Mouse (Mus musculus) heart, embryonic 13.5 days (tissue): ENCODE results near the gene 6430628N08Rik. TPM values are rescaled to one million over a fixed set of nuclear protein-coding genes. Genes with fewer than 3 reads are reported as not detected.
A peak's percentile ranks its signal among the peaks of the same experiment; 100 is the strongest.

Experiments
- ATAC-seq: fragments of 200-750 bp; cut with Nextera tagmentation; 2 replicates; pipeline ENCODE4 v1.8.0; 2017; ENCODE audit warnings: moderate TSS enrichment; ENCODE audit not compliant: insufficient number of reproducible peaks, low FRiP score, low TSS enrichment; ENCODE audit errors: extremely low read depth
- H3K27ac ChIP-seq: fragments of 300-500 bp; sonication (generic); replicated peaks from 2 replicates; pipeline ENCODE4 v1.5.1; 2015; ENCODE audit warnings: moderate library complexity, mild to moderate bottlenecking, inconsistent platforms
- H3K27me3 ChIP-seq: fragments of 300-500 bp; sonication (generic); replicated peaks from 2 replicates; pipeline ENCODE4 v1.6.1; 2015; ENCODE audit warnings: mild to moderate bottlenecking, inconsistent platforms
- H3K36me3 ChIP-seq: fragments of 300-500 bp; sonication (generic); 2 replicates; pipeline ENCODE4 v1.6.1; 2015; ENCODE audit warnings: mild to moderate bottlenecking, inconsistent platforms
- H3K4me1 ChIP-seq: fragments of 300-500 bp; sonication (generic); 2 replicates; pipeline ENCODE4 v1.6.1; 2015; ENCODE audit warnings: inconsistent platforms
- H3K4me2 ChIP-seq: fragments of 300-500 bp; sonication (generic); 2 replicates; pipeline ENCODE4 v1.6.1; 2015; ENCODE audit warnings: inconsistent platforms, mild to moderate bottlenecking, moderate library complexity
- H3K4me3 ChIP-seq: fragments of 300-500 bp; sonication (generic); 2 replicates; pipeline ENCODE4 v1.5.1; 2015; ENCODE audit warnings: moderate library complexity, mild to moderate bottlenecking, inconsistent platforms
- H3K9ac ChIP-seq: fragments of 300-500 bp; sonication (generic); 2 replicates; pipeline ENCODE4 v1.6.1; 2015; ENCODE audit warnings: inconsistent platforms, mild to moderate bottlenecking, moderate library complexity
- H3K9me3 ChIP-seq: fragments of 300-500 bp; sonication (generic); 2 replicates; pipeline ENCODE4 v1.6.1; 2016; ENCODE audit warnings: inconsistent platforms
- WGBS: fragments of 180-500 bp; shearing (Covaris S2); methylation state at CpG from one replicate; pipeline ENCODE4 v1.1.7; 2015; ENCODE audit warnings: mixed read lengths; 5-methylcytosine and 5-hydroxymethylcytosine counted together
- polyA plus RNA-seq: library from polyadenylated mRNA; unstranded; fragments of >200 nt; fragmentation: Nextera tagmentation; extraction: Ambion mirVana; gene quantifications from 2 replicates; pipeline ENCODE4 v1.2.1, GENCODE M21; 2015

Gene 6430628N08Rik
- polyA plus RNA-seq, 1 experiment from 2014 or later: not detected

GRCm38 (mm10) chr4:115886875-115887274 is 3.6 kb upstream of the 6430628N08Rik start:
- Histone ChIP-seq H3K9me3 (no peaks in the 10 kb centered on the region), H3K4me3 (no peak overlapping the region), H3K9ac (no peak overlapping the region), H3K4me2 (no peak overlapping the region), H3K36me3 (no peaks in the 10 kb centered on the region), H3K4me1 (peaks cover 12% of the 10 kb centered on the region), H3K27me3 (peaks cover 67% of the 10 kb centered on the region), H3K27ac (no peak overlapping the region)
- ATAC-seq: no peak
- 42% methylated on average over 1 of the region's 1 CpGs for WGBS

GRCm38 (mm10) chr4:115890066-115890465 is 399 bp upstream of the 6430628N08Rik start:
- H3K4me1 ChIP-seq: peaks cover 12% of the 10 kb centered on the region
- H3K27ac ChIP-seq: no peak overlapping the region
- peak overlapping the region; percentile 74 for H3K4me2 ChIP-seq
- H3K9me3 ChIP-seq: no peaks in the 10 kb centered on the region
- ATAC-seq: no peak
- H3K4me3 ChIP-seq: peak overlapping the region; percentile 42
- peaks cover 79% of the 10 kb centered on the region for H3K27me3 ChIP-seq
- H3K9ac ChIP-seq: peak overlapping the region; percentile 47; the same call in 1 of the 2 replicates
- no peaks in the 10 kb centered on the region for H3K36me3 ChIP-seq
- 12% methylated on average over 6 of the region's 6 CpGs for WGBS

GRCm38 (mm10) chr4:115894281-115894680 is 3.8 kb downstream of the 6430628N08Rik start:
- no peak overlapping the region for H3K4me2 ChIP-seq
- peaks cover 88% of the 10 kb centered on the region for H3K27me3 ChIP-seq
- H3K9ac ChIP-seq: no peak overlapping the region
- H3K4me1 ChIP-seq: peaks cover 20% of the 10 kb centered on the region
- no peak overlapping the region for H3K27ac ChIP-seq
- no peak for ATAC-seq
- WGBS: 21% methylated on average over 3 of the region's 3 CpGs
- no peaks in the 10 kb centered on the region for H3K9me3 ChIP-seq
- H3K36me3 ChIP-seq: no peaks in the 10 kb centered on the region
- H3K4me3 ChIP-seq: no peak overlapping the region

GRCm38 (mm10) chr4:115897901-115898631 is 7.6 kb downstream of the 6430628N08Rik start:
- H3K4me2 ChIP-seq: peak overlapping the region; percentile 80
- no peaks in the 10 kb centered on the region for H3K36me3 ChIP-seq
- H3K27ac ChIP-seq: no peak overlapping the region
- ATAC-seq: no peak
- H3K4me3 ChIP-seq: peak overlapping the region; percentile 52
- 1% methylated on average over 53 of the region's 56 CpGs for WGBS
- peak overlapping the region; percentile 72 for H3K9ac ChIP-seq
- no peaks in the 10 kb centered on the region for H3K9me3 ChIP-seq
- peaks cover 88% of the 10 kb centered on the region for H3K27me3 ChIP-seq
- peaks cover 8% of the 10 kb centered on the region for H3K4me1 ChIP-seq

GRCm38 (mm10) chr4:115902816-115903215 is 12.4 kb downstream of the 6430628N08Rik start:
- H3K27ac ChIP-seq: no peak overlapping the region
- peaks cover 6% of the 10 kb centered on the region for H3K4me1 ChIP-seq
- H3K9me3 ChIP-seq: no peaks in the 10 kb centered on the region
- no peak overlapping the region for H3K4me3 ChIP-seq
- H3K9ac ChIP-seq: no peak overlapping the region
- no peak for ATAC-seq
- 17% methylated on average over 5 of the region's 5 CpGs for WGBS
- no peaks in the 10 kb centered on the region for H3K36me3 ChIP-seq
- H3K4me2 ChIP-seq: no peak overlapping the region
- peaks cover 96% of the 10 kb centered on the region for H3K27me3 ChIP-seq

GRCm38 (mm10) chr4:115904375-115904774 is 13.9 kb downstream of the 6430628N08Rik start:
- Histone ChIP-seq H3K4me2 (no peak overlapping the region), H3K4me1 (peaks cover 10% of the 10 kb centered on the region), H3K27ac (no peak overlapping the region), H3K9me3 (no peaks in the 10 kb centered on the region), H3K36me3 (no peaks in the 10 kb centered on the region), H3K9ac (no peak overlapping the region), H3K4me3 (no peak overlapping the region), H3K27me3 (peaks cover 96% of the 10 kb centered on the region)
- 16% methylated on average over 12 of the region's 12 CpGs for WGBS
- no peak for ATAC-seq

- Histone ChIP-seq H3K27me3 (peaks cover 92% of the 10 kb centered on the region), H3K36me3 (no peaks in the 10 kb centered on the region), H3K9ac (no peak overlapping the region), H3K4me2 (no peak overlapping the region), H3K4me3 (no peak overlapping the region), H3K9me3 (no peaks in the 10 kb centered on the region), H3K4me1 (peaks cover 10% of the 10 kb centered on the region), H3K27ac (no peak overlapping the region)
- 13% methylated on average over 7 of the region's 7 CpGs for WGBS
- no peak for ATAC-seq
These were observed 15.2 kb downstream of the 6430628N08Rik start for GRCm38 (mm10) chr4:115905701-115906100.

GRCm38 (mm10) chr4:115906791-115907190 is 16.3 kb downstream of the 6430628N08Rik start:
- Histone ChIP-seq H3K9ac (no peak overlapping the region), H3K27me3 (peaks cover 91% of the 10 kb centered on the region), H3K4me1 (peaks cover 10% of the 10 kb centered on the region), H3K27ac (no peak overlapping the region), H3K36me3 (no peaks in the 10 kb centered on the region), H3K9me3 (no peaks in the 10 kb centered on the region), H3K4me3 (no peak overlapping the region), H3K4me2 (no peak overlapping the region)
- ATAC-seq: no peak
- WGBS: 76% methylated on average over 3 of the region's 3 CpGs

- Histone ChIP-seq H3K9me3 (no peaks in the 10 kb centered on the region), H3K4me3 (no peak overlapping the region), H3K4me1 (peaks cover 10% of the 10 kb centered on the region), H3K36me3 (no peaks in the 10 kb centered on the region), H3K27me3 (peaks cover 93% of the 10 kb centered on the region), H3K27ac (0 out of 2 replicates have a peak overlapping the region, but pooled peaks have one; percentile 45), H3K9ac (no peak overlapping the region), H3K4me2 (no peak overlapping the region)
- no peak for ATAC-seq
- 29% methylated on average over 1 of the region's 1 CpGs for WGBS
These were observed 17.5 kb downstream of the 6430628N08Rik start for GRCm38 (mm10) chr4:115907994-115908393.

GRCm38 (mm10) chr4:115908641-115909040 is 18.2 kb downstream of the 6430628N08Rik start:
- H3K27me3 ChIP-seq: peaks cover 93% of the 10 kb centered on the region
- no peak overlapping the region for H3K9ac ChIP-seq
- H3K4me1 ChIP-seq: peaks cover 10% of the 10 kb centered on the region
- ATAC-seq: no peak
- 0 out of 2 replicates have a peak overlapping the region, but pooled peaks have one; percentile 45 for H3K27ac ChIP-seq
- H3K36me3 ChIP-seq: no peaks in the 10 kb centered on the region
- WGBS: 13% methylated on average over 7 of the region's 7 CpGs
- no peak overlapping the region for H3K4me2 ChIP-seq
- H3K4me3 ChIP-seq: no peak overlapping the region
- no peaks in the 10 kb centered on the region for H3K9me3 ChIP-seq

GRCm38 (mm10) chr4:115911586-115911985 is 21.1 kb downstream of the 6430628N08Rik start:
- Histone ChIP-seq H3K36me3 (no peaks in the 10 kb centered on the region), H3K4me2 (no peak overlapping the region), H3K4me1 (peaks cover 10% of the 10 kb centered on the region), H3K9me3 (no peaks in the 10 kb centered on the region), H3K9ac (no peak overlapping the region), H3K27ac (no peak overlapping the region), H3K4me3 (no peak overlapping the region), H3K27me3 (peaks cover 83% of the 10 kb centered on the region)
- ATAC-seq: no peak
- 15% methylated on average over 4 of the region's 4 CpGs for WGBS

- H3K4me1 ChIP-seq: no peaks in the 10 kb centered on the region
- H3K4me3 ChIP-seq: no peak overlapping the region
- ATAC-seq: no peak
- 70% methylated on average over 16 of the region's 16 CpGs for WGBS
- no peak overlapping the region for H3K9ac ChIP-seq
- H3K9me3 ChIP-seq: no peaks in the 10 kb centered on the region
- H3K36me3 ChIP-seq: no peaks in the 10 kb centered on the region
- H3K27ac ChIP-seq: no peak overlapping the region
- H3K4me2 ChIP-seq: no peak overlapping the region
- H3K27me3 ChIP-seq: peaks cover 98% of the 10 kb centered on the region
These were observed 29.4 kb downstream of the 6430628N08Rik start for GRCm38 (mm10) chr4:115919911-115920310.
